Mouse (Mus musculus): ENCODE results near the gene Erich3.

Erich3 gene

GRCm38 (mm10) chr3:154766321-154766720, 102.7 kb downstream of the Erich3 start:
- in situ Hi-C loops (cut with MseI, MboI): no loop called here

GRCm38 (mm10) chr3:154771651-154772050, 108.0 kb downstream of the Erich3 start:
- in situ Hi-C loops (cut with MseI, MboI): no loop called here

- in situ Hi-C loops (cut with MseI, MboI): no loop called here
Observed at GRCm38 (mm10) chr3:154778836-154779595, 115.4 kb downstream of the Erich3 start.

- in situ Hi-C loops (cut with MseI, MboI): no loop called here
Observed at GRCm38 (mm10) chr3:154786354-154786753, 122.7 kb downstream of the Erich3 start.

- in situ Hi-C loops (cut with MseI, MboI): no loop called here
Observed at GRCm38 (mm10) chr3:154787611-154788010, 124.0 kb downstream of the Erich3 start.

- in situ Hi-C loops (cut with MseI, MboI): no loop called here
Observed at GRCm38 (mm10) chr3:154793571-154793970, 129.9 kb downstream of the Erich3 start.

GRCm38 (mm10) chr3:154798806-154799205, 135.1 kb downstream of the Erich3 start:
- in situ Hi-C loops (cut with MseI, MboI): no loop called here

- in situ Hi-C loops (cut with MseI, MboI): no loop called here
Observed at GRCm38 (mm10) chr3:154800454-154800853, 136.8 kb downstream of the Erich3 start.

- in situ Hi-C loops (cut with MseI, MboI): no loop called here
Observed at GRCm38 (mm10) chr3:154800888-154801429, 137.3 kb downstream of the Erich3 start.

GRCm38 (mm10) chr3:154806626-154807025, 143.0 kb downstream of the Erich3 start:
- in situ Hi-C loops (cut with MseI, MboI): no loop called here

GRCm38 (mm10) chr3:154810273-154810870, 146.7 kb downstream of the Erich3 start:
- in situ Hi-C loops (cut with MseI, MboI): no loop called here

- in situ Hi-C loops (cut with MseI, MboI): no loop called here
Observed at GRCm38 (mm10) chr3:154811281-154811680, 147.6 kb downstream of the Erich3 start.

GRCm38 (mm10) chr3:154811833-154812232, 148.2 kb downstream of the Erich3 start:
- in situ Hi-C loops (cut with MseI, MboI): no loop called here

GRCm38 (mm10) chr3:154812893-154813292, 149.2 kb downstream of the Erich3 start:
- in situ Hi-C loops (cut with MseI, MboI): no loop called here

GRCm38 (mm10) chr3:154815606-154816005, 151.9 kb downstream of the Erich3 start:
- in situ Hi-C loops (cut with MseI, MboI): no loop called here

- in situ Hi-C loops (cut with MseI, MboI): no loop called here
Observed at GRCm38 (mm10) chr3:154816231-154816630, 152.6 kb downstream of the Erich3 start.

GRCm38 (mm10) chr3:154816801-154817625, 153.4 kb downstream of the Erich3 start:
- in situ Hi-C loops (cut with MseI, MboI): no loop called here
